Mouse (Mus musculus): ENCODE results near the gene Gorasp1. TPM values are rescaled to one million over a fixed set of nuclear protein-coding genes. Genes with fewer than 3 reads are reported as not detected.

Gorasp1 gene
- polyA plus RNA-seq, 1 experiment = 13.3 TPM

GRCm38 (mm10) chr9:119888843-119889246, 48.5 kb downstream of the Gorasp1 start:
- WGBS = 54% methylated on average over 2 of the region's 2 CpGs
- no peak for DNase-seq (ENCODE audit: low read depth, low spot score)

- WGBS = 70% methylated on average over 4 of the region's 4 CpGs
- DNase-seq (ENCODE audit: low read depth, low spot score) = no peak
Observed at GRCm38 (mm10) chr9:119887144-119887901, 50.0 kb downstream of the Gorasp1 start.

Other genes starting within 250 kb of the Gorasp1 start
- gene Scn10a, start 218.2 kb downstream of the Gorasp1 start, polyA plus RNA-seq (2012; rRNA removed) = not detected in 2 replicates
- gene Scn11a, start 112.1 kb downstream of the Gorasp1 start, polyA plus RNA-seq (2012; rRNA removed) = 0.18 and 0.20 TPM in 2 replicates
- 16.3 and 33.4 TPM in 2 replicates for gene Wdr48, start 42.7 kb downstream of the Gorasp1 start, polyA plus RNA-seq (2012; rRNA removed)
- 0.02 and 0.05 TPM in 2 replicates for gene Ttc21a, start within 50 bp of the Gorasp1 start, polyA plus RNA-seq (2012; rRNA removed)
- gene Csrnp1, start 47.1 kb upstream of the Gorasp1 start, polyA plus RNA-seq (2012; rRNA removed) = 9.8 and 16.5 TPM in 2 replicates
- 0.02 and 0.07 TPM in 2 replicates for gene Xirp1, start 86.0 kb upstream of the Gorasp1 start, polyA plus RNA-seq (2012; rRNA removed)
- 6.1 and 11.3 TPM in 2 replicates for gene Cx3cr1, start 132.3 kb upstream of the Gorasp1 start, polyA plus RNA-seq (2012; rRNA removed)
- gene Ccr8, start 154.5 kb upstream of the Gorasp1 start, polyA plus RNA-seq (2012; rRNA removed) = 0.20 and 0.47 TPM in 2 replicates
- gene Slc25a38, start 172.8 kb upstream of the Gorasp1 start, polyA plus RNA-seq (2012; rRNA removed) = 22.9 and 25.9 TPM in 2 replicates
- 2,119 and 2,302 TPM in 2 replicates for gene Rpsa, start 190.1 kb upstream of the Gorasp1 start, polyA plus RNA-seq (2012; rRNA removed)
- not detected in 2 replicates for gene Mobp, start 212.1 kb upstream of the Gorasp1 start, polyA plus RNA-seq (2012; rRNA removed)